Mouse (Mus musculus): Measurements from ENCODE around the gene Emcn. TPM values are rescaled to one million over a fixed set of nuclear protein-coding genes. Genes with fewer than 3 reads are reported as not detected.

The Emcn gene
- total RNA-seq, 1 experiment = not detected

GRCm38 (mm10) chr3:137464902-137465629, 124.2 kb downstream of the Emcn start:
- Histone ChIP-seq H3K27ac (ENCODE audit: insufficient read depth, low read depth, low read length, poor library complexity, severe bottlenecking) (no peak overlapping the region), H3K4me1 (ENCODE audit: control insufficient read depth in 2 of 2, insufficient read depth in 2 of 2, low read length in 2 of 2, poor library complexity in 1 of 2) (no peaks in the 10 kb centered on the region), H3K9ac (ENCODE audit: insufficient read depth, low read depth, low read length, poor library complexity, severe bottlenecking) (no peak overlapping the region), H3K36me3 (ENCODE audit: control insufficient read depth, insufficient read depth, low read length, poor library complexity, severe bottlenecking) (no peaks in the 10 kb centered on the region), H3K4me3 (ENCODE audit: insufficient read depth in 1 of 2, low read depth in 1 of 2, low read length in 2 of 2, poor library complexity in 1 of 2, severe bottlenecking in 1 of 2) (no peak overlapping the region), H3K9me3 (ENCODE audit: control insufficient read depth, insufficient read depth, low read depth, low read length) (no peaks in the 10 kb centered on the region)
- in situ Hi-C loops (cut with MboI; ENCODE audit: low sequenced_read_pairs in 2 of 2, unreplicated experiment in 2 of 2) = no loop called here
- DNase-seq (ENCODE audit: low read depth, low spot score) = no peak
- TF ChIP-seq MAFK (IDR thresholded peaks at IDR 0.05; ENCODE audit: insufficient read depth, low read depth, low read length) = no peak
- no peak for TF ChIP-seq ZC3H11A (IDR thresholded peaks at IDR 0.05; ENCODE audit: borderline replicate concordance, low read depth, low read length)
- TF ChIP-seq ZNF384 (IDR thresholded peaks at IDR 0.05; ENCODE audit: low read depth, low read length) = no peak
- TF ChIP-seq HCFC1 (IDR thresholded peaks at IDR 0.05; ENCODE audit: borderline replicate concordance, insufficient read depth, low read length) = no peak

- Histone ChIP-seq H3K9me3 (ENCODE audit: control insufficient read depth, insufficient read depth, low read depth, low read length) (no peaks in the 10 kb centered on the region), H3K9ac (ENCODE audit: insufficient read depth, low read depth, low read length, poor library complexity, severe bottlenecking) (no peak overlapping the region), H3K27ac (ENCODE audit: insufficient read depth, low read depth, low read length, poor library complexity, severe bottlenecking) (no peak overlapping the region), H3K4me1 (ENCODE audit: control insufficient read depth in 2 of 2, insufficient read depth in 2 of 2, low read length in 2 of 2, poor library complexity in 1 of 2) (no peaks in the 10 kb centered on the region), H3K4me3 (ENCODE audit: insufficient read depth in 1 of 2, low read depth in 1 of 2, low read length in 2 of 2, poor library complexity in 1 of 2, severe bottlenecking in 1 of 2) (no peak overlapping the region), H3K36me3 (ENCODE audit: control insufficient read depth, insufficient read depth, low read length, poor library complexity, severe bottlenecking) (no peaks in the 10 kb centered on the region)
- no peak for DNase-seq (ENCODE audit: low read depth, low spot score)
- TF ChIP-seq HCFC1 (IDR thresholded peaks at IDR 0.05; ENCODE audit: borderline replicate concordance, insufficient read depth, low read length) (no peak), ZNF384 (IDR thresholded peaks at IDR 0.05; ENCODE audit: low read depth, low read length) (no peak), ZC3H11A (IDR thresholded peaks at IDR 0.05; ENCODE audit: borderline replicate concordance, low read depth, low read length) (no peak), MAFK (IDR thresholded peaks at IDR 0.05; ENCODE audit: insufficient read depth, low read depth, low read length) (no peak), CHD2 (IDR thresholded peaks at IDR 0.05; ENCODE audit: low read depth, low read length) (no peak)
- in situ Hi-C loops (cut with MboI; ENCODE audit: low sequenced_read_pairs in 2 of 2, unreplicated experiment in 2 of 2) = no loop called here
These were observed 125.1 kb downstream of the Emcn start for GRCm38 (mm10) chr3:137465953-137466352.

GRCm38 (mm10) chr3:137466766-137467165, 125.9 kb downstream of the Emcn start:
- in situ Hi-C loops (cut with MboI; ENCODE audit: low sequenced_read_pairs in 2 of 2, unreplicated experiment in 2 of 2) = no loop called here
- no peak for DNase-seq (ENCODE audit: low read depth, low spot score)
- Histone ChIP-seq H3K9ac (ENCODE audit: insufficient read depth, low read depth, low read length, poor library complexity, severe bottlenecking) (no peak overlapping the region), H3K36me3 (ENCODE audit: control insufficient read depth, insufficient read depth, low read length, poor library complexity, severe bottlenecking) (no peaks in the 10 kb centered on the region), H3K4me3 (ENCODE audit: insufficient read depth in 1 of 2, low read depth in 1 of 2, low read length in 2 of 2, poor library complexity in 1 of 2, severe bottlenecking in 1 of 2) (no peak overlapping the region), H3K4me1 (ENCODE audit: control insufficient read depth in 2 of 2, insufficient read depth in 2 of 2, low read length in 2 of 2, poor library complexity in 1 of 2) (no peaks in the 10 kb centered on the region), H3K9me3 (ENCODE audit: control insufficient read depth, insufficient read depth, low read depth, low read length) (no peaks in the 10 kb centered on the region), H3K27ac (ENCODE audit: insufficient read depth, low read depth, low read length, poor library complexity, severe bottlenecking) (no peak overlapping the region)
- no peak for TF ChIP-seq HCFC1 (IDR thresholded peaks at IDR 0.05; ENCODE audit: borderline replicate concordance, insufficient read depth, low read length)
- TF ChIP-seq MAFK (IDR thresholded peaks at IDR 0.05; ENCODE audit: insufficient read depth, low read depth, low read length) = no peak
- TF ChIP-seq CHD2 (IDR thresholded peaks at IDR 0.05; ENCODE audit: low read depth, low read length) = no peak
- no peak for TF ChIP-seq ZNF384 (IDR thresholded peaks at IDR 0.05; ENCODE audit: low read depth, low read length)
- TF ChIP-seq ZC3H11A (IDR thresholded peaks at IDR 0.05; ENCODE audit: borderline replicate concordance, low read depth, low read length) = no peak

- TF ChIP-seq HCFC1 (IDR thresholded peaks at IDR 0.05; ENCODE audit: borderline replicate concordance, insufficient read depth, low read length) = no peak
- no peak for TF ChIP-seq ZC3H11A (IDR thresholded peaks at IDR 0.05; ENCODE audit: borderline replicate concordance, low read depth, low read length)
- no peak for TF ChIP-seq MAFK (IDR thresholded peaks at IDR 0.05; ENCODE audit: insufficient read depth, low read depth, low read length)
- TF ChIP-seq CHD2 (IDR thresholded peaks at IDR 0.05; ENCODE audit: low read depth, low read length) = no peak
- no peak overlapping the region for H3K9ac ChIP-seq (ENCODE audit: insufficient read depth, low read depth, low read length, poor library complexity, severe bottlenecking)
- DNase-seq (ENCODE audit: low read depth, low spot score) = no peak
- no peaks in the 10 kb centered on the region for H3K4me1 ChIP-seq (ENCODE audit: control insufficient read depth in 2 of 2, insufficient read depth in 2 of 2, low read length in 2 of 2, poor library complexity in 1 of 2)
- in situ Hi-C loops (cut with MboI; ENCODE audit: low sequenced_read_pairs in 2 of 2, unreplicated experiment in 2 of 2) = no loop called here
- no peaks in the 10 kb centered on the region for H3K9me3 ChIP-seq (ENCODE audit: control insufficient read depth, insufficient read depth, low read depth, low read length)
- H3K27ac ChIP-seq (ENCODE audit: insufficient read depth, low read depth, low read length, poor library complexity, severe bottlenecking) = no peak overlapping the region
- no peaks in the 10 kb centered on the region for H3K36me3 ChIP-seq (ENCODE audit: control insufficient read depth, insufficient read depth, low read length, poor library complexity, severe bottlenecking)
- no peak overlapping the region for H3K4me3 ChIP-seq (ENCODE audit: insufficient read depth in 1 of 2, low read depth in 1 of 2, low read length in 2 of 2, poor library complexity in 1 of 2, severe bottlenecking in 1 of 2)
These were observed 126.5 kb downstream of the Emcn start for GRCm38 (mm10) chr3:137467386-137467785.
